Mouse (Mus musculus): ENCODE measurements around the gene Hbs1l. TPM values are rescaled to one million over a fixed set of nuclear protein-coding genes. Genes with fewer than 3 reads are reported as not detected.

The Hbs1l gene
- total and polyA plus RNA-seq, 3 experiments, result 103 to 115 TPM; not detected in 1

DNA sequence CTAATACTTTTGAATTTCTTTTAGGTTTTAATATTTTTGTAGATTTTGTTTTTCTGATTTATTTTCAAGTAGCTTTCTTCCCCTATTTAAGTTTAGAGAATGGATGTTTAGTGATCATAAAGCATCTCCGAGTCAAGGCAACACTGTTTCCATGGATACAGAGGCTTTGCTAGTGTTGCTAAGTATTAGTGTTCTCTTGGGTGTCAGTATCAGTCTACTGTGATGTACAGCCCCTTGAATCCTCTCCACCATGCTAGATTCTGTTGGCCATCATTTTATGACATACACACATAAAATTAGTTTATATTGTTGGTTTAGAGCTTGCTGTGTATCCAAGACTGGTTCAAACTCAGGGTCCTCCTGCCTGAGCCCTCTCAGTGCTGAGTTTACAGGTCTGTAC lies 20.3 kb downstream of the Hbs1l start:
- H3K79me2 ChIP-seq (ENCODE audit: control insufficient read depth, insufficient read depth, low read length, poor library complexity), result peaks cover 8% of the 10 kb centered on the region; the same call in 1 of the 2 replicates
- H3K9ac ChIP-seq (ENCODE audit: control insufficient read depth, low read depth, low read length, poor library complexity, severe bottlenecking), result no peak overlapping the region
- H3K9me3 ChIP-seq (replicated peaks; ENCODE audit: insufficient read depth, low read length), result no peaks in the 10 kb centered on the region
- H3K4me3 ChIP-seq (ENCODE audit: control insufficient read depth in 1 of 2, insufficient read depth in 1 of 2, low read depth in 2 of 2, low read length in 2 of 2), result no peak overlapping the region
- H3K27me3 ChIP-seq (ENCODE audit: control insufficient read depth in 1 of 2, insufficient read depth in 2 of 2, low read length in 2 of 2), result no peaks in the 10 kb centered on the region
- no peak for TF ChIP-seq USF2 (IDR thresholded peaks at IDR 0.05; ENCODE audit: borderline replicate concordance in 1 of 2, insufficient read depth in 1 of 2, low read depth in 1 of 2, low read length in 2 of 2)
- no peaks in the 10 kb centered on the region for H3K4me1 ChIP-seq (ENCODE audit: control insufficient read depth in 1 of 2, insufficient read depth in 2 of 2, low read length in 2 of 2)
- peaks cover 6 to 16% of the 10 kb centered on the region in 2 experiments for H3K36me3 ChIP-seq (ENCODE audit: control insufficient read depth in 1 of 2, insufficient read depth in 2 of 2, low read length in 2 of 2)
- no peak overlapping the region for H3K27ac ChIP-seq (ENCODE audit: control insufficient read depth, low read depth, low read length)
- no peak for DNase-seq (ENCODE audit: low read depth, low spot score)

DNA sequence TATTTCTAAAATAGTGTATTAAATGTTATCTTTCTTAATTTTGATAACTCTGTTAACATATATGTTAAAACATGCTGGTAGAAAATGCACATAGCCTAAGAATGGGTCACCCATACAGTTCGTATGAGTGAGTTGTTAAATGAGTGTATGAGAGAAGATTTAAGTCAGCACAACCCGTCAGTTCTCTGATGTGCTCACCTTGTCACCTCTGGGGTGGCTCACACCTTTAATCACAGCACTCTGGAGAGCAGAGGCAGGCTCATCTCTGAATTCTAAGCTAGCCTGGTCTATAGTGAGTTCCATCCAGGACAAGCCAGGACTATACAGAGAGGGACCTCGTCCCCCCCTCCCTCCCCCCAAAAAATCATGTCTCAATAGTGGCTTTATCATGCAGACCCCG lies 22.5 kb downstream of the Hbs1l start:
- DNase-seq (ENCODE audit: low read depth, low spot score), result no peak
- Histone ChIP-seq H3K36me3 (ENCODE audit: control insufficient read depth in 1 of 2, insufficient read depth in 2 of 2, low read length in 2 of 2) (peaks cover 6 to 22% of the 10 kb centered on the region in 2 experiments), H3K27me3 (ENCODE audit: control insufficient read depth in 1 of 2, insufficient read depth in 2 of 2, low read length in 2 of 2) (no peaks in the 10 kb centered on the region), H3K4me1 (ENCODE audit: control insufficient read depth in 1 of 2, insufficient read depth in 2 of 2, low read length in 2 of 2) (no peaks in the 10 kb centered on the region), H3K27ac (ENCODE audit: control insufficient read depth, low read depth, low read length) (no peak overlapping the region), H3K79me2 (ENCODE audit: control insufficient read depth, insufficient read depth, low read length, poor library complexity) (peaks cover 8% of the 10 kb centered on the region; the same call in 1 of the 2 replicates), H3K9me3 (replicated peaks; ENCODE audit: insufficient read depth, low read length) (no peaks in the 10 kb centered on the region), H3K4me3 (ENCODE audit: control insufficient read depth in 1 of 2, insufficient read depth in 1 of 2, low read depth in 2 of 2, low read length in 2 of 2) (no peak overlapping the region), H3K9ac (ENCODE audit: control insufficient read depth, low read depth, low read length, poor library complexity, severe bottlenecking) (no peak overlapping the region)
- TF ChIP-seq ZNF384 (IDR thresholded peaks at IDR 0.05; ENCODE audit: low read depth, low read length) (no peak), EP300 (IDR thresholded peaks at IDR 0.05; ENCODE audit: low read depth in 1 of 2, low read length in 2 of 2) (no peak), CHD1 (IDR thresholded peaks at IDR 0.05; ENCODE audit: low read depth, low read length) (no peak), CHD2 (IDR thresholded peaks at IDR 0.05; ENCODE audit: low read length) (no peak), TCF12 (IDR thresholded peaks at IDR 0.05; ENCODE audit: low read depth, low read length) (no peak), MYC (IDR thresholded peaks at IDR 0.05; ENCODE audit: low read depth, low read length) (no peak), RCOR1 (IDR thresholded peaks at IDR 0.05; ENCODE audit: low read depth, low read length) (no peak), MAFK (IDR thresholded peaks at IDR 0.05; ENCODE audit: borderline replicate concordance, low read depth, low read length) (no peak), NELFE (IDR thresholded peaks at IDR 0.05; ENCODE audit: low read depth, low read length) (no peak), SMC3 (IDR thresholded peaks at IDR 0.05; ENCODE audit: low read depth, low read length) (no peak), TBP (IDR thresholded peaks at IDR 0.05; ENCODE audit: low read depth, low read length) (no peak), HCFC1 (IDR thresholded peaks at IDR 0.05; ENCODE audit: low read depth, low read length) (no peak), NRF1 (IDR thresholded peaks at IDR 0.05; ENCODE audit: insufficient read depth, low read depth, low read length, poor library complexity, severe bottlenecking) (no peak)

DNA sequence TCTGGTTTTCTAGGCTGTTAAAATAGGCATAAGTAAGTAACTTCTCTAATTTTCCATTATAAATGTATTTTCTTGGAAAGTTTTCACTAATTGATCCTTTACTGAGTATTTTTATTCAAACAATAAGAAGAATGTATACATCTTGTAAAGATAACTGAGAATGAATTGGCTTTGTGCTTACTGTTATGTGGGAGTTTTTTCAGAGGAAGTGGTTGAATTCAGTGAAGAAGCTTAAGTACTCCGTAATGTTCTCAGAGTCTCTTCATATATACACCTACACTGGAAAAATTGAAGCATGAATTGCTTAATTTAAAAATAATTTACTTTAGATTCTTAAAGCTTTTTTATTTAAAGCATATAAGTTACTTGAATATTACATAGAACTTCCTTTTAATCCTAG lies 23.2 kb downstream of the Hbs1l start:
- Histone ChIP-seq H3K27ac (ENCODE audit: control insufficient read depth, low read depth, low read length) (no peak overlapping the region), H3K4me3 (ENCODE audit: control insufficient read depth in 1 of 2, insufficient read depth in 1 of 2, low read depth in 2 of 2, low read length in 2 of 2) (no peak overlapping the region), H3K27me3 (ENCODE audit: control insufficient read depth in 1 of 2, insufficient read depth in 2 of 2, low read length in 2 of 2) (no peaks in the 10 kb centered on the region), H3K4me1 (ENCODE audit: control insufficient read depth in 1 of 2, insufficient read depth in 2 of 2, low read length in 2 of 2) (no peaks in the 10 kb centered on the region), H3K9ac (ENCODE audit: control insufficient read depth, low read depth, low read length, poor library complexity, severe bottlenecking) (no peak overlapping the region), H3K79me2 (ENCODE audit: control insufficient read depth, insufficient read depth, low read length, poor library complexity) (0 out of 2 replicates have a peak, but pooled peaks cover 8% of the 10 kb centered on the region), H3K9me3 (replicated peaks; ENCODE audit: insufficient read depth, low read length) (no peaks in the 10 kb centered on the region), H3K36me3 (ENCODE audit: control insufficient read depth in 1 of 2, insufficient read depth in 2 of 2, low read length in 2 of 2) (peaks cover 2 to 18% of the 10 kb centered on the region in 2 experiments; a peak in 3 of 4 replicates)
- TF ChIP-seq MYB (IDR thresholded peaks at IDR 0.05; ENCODE audit: low read depth, low read length), result no peak
- no peak for DNase-seq (ENCODE audit: low read depth, low spot score)

Measured in MEL (cell line).